Mouse (Mus musculus): ENCODE results near the gene Cbx4.

The Cbx4 gene

DNA sequence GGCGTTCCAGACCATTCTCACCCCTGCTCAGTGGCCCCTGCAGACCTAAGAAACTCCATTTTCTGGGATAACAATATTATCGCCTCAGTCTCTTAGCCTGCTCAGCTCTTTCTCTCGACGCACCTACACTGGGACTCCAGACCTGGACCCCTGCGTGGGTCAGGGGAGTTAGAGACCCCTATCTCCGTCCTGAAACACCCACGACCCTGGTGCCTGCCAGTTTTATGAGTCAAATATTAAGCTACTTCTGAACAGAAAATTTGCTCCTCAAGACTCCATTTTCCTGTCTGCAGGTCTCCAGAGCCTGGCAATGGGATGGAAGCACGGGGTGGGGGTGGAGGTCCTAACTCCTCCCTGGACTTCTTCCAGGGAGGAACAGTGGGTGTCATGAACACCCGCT, 28.7 kb downstream of the Cbx4 start:
- DNase-seq (ENCODE audit: low spot score in 2 of 2) = peak in 1 of 2 experiments; percentile 26

DNA sequence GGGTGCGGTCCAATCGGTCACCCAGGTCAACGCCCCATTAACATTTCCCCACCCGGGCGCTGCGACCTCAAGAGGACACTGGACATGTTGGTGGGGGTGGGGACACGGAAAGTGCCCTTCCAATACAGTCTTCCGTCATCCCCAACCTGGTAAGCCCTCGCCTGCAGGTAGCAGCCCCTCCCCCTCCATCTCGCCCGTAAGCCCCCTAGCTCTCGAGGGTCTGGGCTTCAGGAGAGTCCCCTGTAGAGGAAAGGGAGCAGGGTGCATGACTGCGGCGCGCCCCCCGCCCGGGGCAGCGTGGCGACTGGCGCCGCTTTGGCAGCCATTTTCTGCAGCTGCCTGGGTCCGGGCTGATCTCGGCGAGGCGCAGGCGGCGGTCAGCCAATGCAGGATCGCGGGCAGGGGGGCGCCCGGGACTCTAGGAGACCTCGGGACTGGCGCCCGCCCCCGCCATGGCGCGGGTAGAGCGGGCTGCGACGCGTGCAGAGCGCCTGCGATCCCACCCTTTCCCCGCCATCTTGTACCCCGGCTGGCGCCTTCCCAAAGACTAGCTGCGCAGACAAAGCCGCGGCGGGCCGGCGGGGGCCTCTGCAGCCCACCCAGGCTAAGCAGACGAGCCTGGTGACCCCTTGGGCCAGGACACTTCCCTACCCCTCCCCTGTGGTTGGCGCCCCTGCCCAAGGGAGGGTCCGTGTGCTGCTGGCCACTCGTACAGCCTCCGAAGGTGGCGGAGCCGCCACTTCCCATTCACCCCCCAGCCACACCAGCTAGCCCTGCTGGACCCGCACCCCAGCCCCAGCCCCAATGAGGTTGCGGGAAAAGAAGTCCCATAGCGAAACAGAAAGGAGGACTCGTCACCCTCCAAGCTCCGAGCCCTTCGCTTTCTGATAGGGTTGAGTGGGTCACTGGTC, 29.5 kb downstream of the Cbx4 start:
- peak in 1 of 2 experiments; percentile 82 for DNase-seq (ENCODE audit: low spot score in 2 of 2)

DNA sequence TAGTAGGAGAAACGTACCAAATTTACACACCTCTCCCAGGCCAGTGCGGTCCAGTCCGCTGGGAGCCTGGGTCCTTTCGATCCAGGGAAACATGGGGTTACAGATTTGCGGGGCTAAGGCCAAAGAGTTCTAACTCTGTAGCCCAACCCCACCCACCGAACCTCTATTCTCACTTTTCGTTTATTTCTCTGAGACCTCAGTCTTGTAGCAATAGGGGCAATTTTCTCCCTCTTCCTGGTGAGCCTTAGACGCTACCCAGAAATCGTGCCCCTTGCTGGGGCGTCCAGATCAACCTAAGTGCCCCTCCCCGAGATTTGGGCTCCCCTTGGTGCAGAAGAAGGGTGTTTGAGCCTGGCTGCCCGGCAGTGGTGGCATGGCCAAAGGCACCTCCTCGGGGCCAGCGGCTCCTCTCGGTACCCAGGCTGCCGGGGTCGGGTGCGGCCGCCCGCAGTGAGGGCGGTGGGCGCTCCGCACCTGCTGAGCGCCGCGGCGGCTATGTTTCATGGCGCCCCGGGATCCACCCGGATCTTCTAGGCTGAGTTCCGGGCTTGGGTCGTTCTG, 30.4 kb downstream of the Cbx4 start:
- peak in 1 of 2 experiments; percentile 45 for DNase-seq (ENCODE audit: low spot score in 2 of 2)

DNA sequence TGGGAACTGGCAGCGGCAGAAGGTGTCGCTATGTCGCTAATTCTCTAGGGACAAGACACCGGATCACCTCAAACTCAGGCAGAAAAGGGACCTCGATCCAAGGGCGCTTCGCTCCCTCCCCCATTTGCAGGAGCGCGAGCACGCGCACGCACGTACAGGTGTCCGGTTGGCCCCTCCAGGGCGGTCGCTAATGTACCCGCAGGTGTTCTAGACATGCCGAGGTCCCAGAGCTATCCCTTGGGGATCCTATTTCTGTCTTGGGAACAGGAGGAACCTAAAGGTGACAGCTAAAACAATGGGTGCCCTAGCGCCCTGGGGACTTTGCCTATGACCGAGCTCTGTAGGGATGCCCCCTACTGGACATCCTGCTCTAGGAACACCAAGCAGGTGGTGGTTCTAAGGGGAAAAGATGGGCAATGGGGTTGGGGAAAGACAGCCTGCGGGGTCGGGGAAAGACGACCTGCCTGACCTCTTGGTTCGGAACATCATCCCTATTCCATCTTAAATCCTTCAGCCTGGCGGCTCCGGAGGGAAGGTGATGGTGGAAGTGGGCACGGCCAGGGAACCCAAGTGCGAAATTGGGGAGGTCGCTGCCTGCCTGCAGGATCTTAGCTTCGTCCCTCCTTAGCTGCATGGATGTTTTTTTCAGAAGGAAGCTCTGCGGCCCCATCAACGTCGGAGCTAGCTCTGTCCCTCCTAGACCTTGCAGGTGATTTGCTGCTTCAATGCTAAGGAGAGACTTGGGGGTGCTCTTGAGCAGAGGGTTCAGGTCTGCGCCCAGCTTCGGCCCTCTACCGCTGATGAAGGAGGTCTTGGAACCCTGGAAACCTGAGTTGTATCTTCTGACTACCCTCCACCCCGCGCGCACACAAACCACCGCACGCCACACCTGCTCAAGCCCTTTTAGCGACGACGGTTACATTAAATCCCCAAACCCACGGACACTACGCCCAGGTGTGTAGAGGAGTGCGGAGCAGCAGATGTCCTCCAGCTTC, 31.4 kb downstream of the Cbx4 start:
- peak in 1 of 2 experiments; percentile 53 for DNase-seq (ENCODE audit: low spot score in 2 of 2)

DNA sequence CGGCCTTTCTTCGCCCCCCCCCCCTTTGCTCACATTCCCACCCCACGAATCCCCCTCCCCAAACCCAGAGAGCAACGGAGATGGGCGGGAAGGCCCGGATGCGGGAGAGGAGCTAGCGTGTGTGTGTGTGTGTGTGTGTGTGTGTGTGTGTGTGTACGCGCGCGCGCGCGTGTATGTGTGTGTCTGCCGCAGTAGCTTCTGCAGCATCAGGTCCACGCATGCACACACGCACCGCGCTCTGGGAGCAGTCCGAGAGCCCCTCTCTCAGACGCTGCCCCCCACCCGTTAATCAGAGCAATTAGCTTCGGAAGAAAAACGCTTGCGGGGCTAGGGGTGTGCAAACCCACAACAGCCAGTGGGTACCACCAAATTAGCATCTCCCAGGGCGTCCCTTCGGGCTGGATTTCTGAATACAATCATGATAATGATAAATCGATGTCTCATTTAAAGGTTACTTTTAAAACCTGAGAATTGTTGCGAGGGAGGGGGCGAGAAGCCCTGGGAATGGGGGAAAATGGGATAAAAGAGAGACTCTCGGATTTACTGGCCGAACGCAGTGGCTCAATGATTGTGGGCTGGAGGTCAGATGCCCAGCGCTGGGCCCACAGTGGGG, 32.2 kb downstream of the Cbx4 start:
- DNase-seq (ENCODE audit: low spot score in 2 of 2) = no peak

DNA sequence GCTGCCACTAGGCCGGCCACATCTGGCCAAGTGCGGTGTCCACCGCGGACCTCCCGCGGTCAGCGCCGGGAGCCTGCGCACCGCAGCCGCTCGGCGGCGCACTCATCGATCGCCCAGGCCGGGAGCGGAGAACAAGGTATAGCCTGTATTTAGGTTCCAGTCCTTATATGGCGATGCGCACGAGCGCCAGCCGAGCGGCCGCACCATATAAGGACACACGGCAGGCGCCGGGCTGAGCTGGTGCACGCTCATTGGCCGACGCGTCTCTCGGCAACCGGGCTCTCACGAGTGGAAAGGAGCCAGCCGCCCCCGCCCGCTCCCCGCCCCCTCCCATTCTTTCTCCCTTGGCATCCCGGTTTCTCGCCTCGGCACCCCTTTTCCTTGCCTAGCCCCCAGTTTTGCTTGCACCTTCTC, 32.8 kb downstream of the Cbx4 start:
- peak in 1 of 2 experiments; percentile 64 for DNase-seq (ENCODE audit: low spot score in 2 of 2)

DNA sequence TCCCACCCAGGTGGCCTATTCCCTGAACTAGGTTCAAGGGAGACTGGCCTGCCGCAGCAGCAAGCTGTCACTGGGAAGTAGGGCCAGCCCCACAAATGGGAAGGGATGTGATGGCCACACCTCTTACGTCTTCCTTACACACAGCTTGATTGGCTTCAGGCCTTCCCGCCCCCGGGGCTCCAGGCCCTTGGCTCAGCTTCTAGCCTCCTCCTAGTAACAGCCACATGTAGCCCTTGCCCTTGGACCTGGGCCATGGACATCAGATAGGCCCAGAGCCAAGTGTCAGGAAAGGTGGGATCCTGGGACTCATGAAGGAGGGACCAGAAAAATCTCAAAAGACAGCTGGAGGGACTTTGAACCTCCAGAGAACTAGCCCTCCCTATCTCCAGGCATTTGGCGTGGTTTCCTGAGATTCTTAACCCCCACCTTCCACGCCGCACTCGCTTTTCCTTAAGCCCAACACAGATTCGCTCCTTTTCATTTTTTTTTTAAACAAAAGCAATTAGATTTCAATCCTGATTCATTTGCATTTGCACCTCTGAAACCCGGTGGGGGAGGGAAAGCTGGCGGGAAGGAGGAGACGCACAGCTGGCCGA, 33.3 kb downstream of the Cbx4 start:
- peak in 1 of 2 experiments; percentile 23 for DNase-seq (ENCODE audit: low spot score in 2 of 2)

DNA sequence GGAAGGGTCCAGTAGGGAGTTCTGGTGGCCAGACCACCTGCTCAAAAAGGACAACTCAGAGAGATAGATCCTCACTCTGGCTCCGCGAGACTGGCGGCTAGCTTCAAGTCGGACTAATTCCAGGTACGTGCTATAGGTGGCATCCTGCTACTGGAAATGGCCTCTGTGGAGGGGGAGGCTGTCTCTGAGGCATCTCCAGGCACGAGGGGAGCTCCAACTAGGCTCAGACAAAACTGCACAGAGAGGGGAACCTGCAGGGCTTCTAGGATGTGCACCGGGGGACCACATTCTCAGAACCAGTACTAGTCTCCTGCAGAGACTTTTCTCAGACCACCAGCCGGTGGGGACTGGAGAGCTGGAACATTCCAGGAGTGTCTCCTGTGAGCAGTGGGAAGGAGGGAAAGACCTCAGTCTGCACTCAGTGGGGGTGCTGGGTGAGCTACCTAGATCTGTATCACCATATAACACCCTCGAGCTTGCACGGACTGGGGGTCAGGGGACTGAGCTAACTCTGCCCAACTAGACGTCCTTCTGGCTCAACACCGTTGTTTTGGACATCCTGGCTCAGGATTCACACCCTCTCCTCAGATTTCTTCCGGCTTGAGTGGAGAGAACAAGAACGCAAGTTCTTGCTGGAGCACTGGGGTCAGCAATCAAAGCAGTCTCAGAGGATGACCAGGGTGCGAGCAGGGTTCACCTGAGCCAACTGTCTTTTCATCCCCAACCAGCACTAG, 33.9 kb downstream of the Cbx4 start:
- DNase-seq (ENCODE audit: low spot score in 2 of 2) = peak in 1 of 2 experiments; percentile 22

DNA sequence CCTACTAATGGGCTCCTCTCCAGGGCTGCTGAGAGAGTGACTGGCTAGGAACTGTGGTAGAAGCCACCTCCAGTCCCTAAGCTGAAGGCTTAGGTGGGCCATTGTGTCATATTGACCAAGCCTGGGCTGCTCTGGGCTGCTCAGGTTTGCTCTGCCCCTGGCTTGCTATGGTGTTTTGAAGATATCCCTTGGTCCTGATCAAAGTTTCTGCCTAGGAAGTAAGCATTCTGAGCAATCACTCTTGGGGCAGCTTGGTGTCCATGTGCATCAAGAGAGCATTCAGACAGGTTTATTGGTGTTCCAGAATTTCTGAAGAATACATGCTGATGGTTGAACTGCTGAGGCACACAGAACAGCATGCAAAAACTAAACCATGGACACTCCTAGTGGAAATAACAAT, 34.6 kb downstream of the Cbx4 start:
- DNase-seq (ENCODE audit: low spot score in 2 of 2) = no peak

DNA sequence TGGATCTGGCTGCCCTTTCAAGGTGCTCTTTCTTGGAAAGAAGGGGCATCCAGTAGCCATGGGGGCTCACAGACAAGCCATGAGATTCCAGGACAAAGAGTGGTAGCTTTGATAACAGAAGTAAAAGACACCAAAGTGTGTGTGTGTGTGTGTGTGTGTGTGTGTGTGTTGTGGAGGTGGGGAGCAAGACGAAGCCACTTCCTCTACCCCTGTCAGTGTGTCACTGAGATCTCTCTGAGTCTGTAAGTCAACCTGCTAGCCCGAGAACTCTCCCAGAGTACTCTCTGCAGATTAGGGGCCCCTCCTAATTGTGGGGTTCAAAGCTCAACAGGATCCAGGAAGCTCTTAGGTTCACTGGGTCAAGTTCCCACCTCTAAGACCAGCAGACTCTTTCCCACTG, 35.7 kb downstream of the Cbx4 start:
- DNase-seq (ENCODE audit: low spot score in 2 of 2) = no peak

DNA sequence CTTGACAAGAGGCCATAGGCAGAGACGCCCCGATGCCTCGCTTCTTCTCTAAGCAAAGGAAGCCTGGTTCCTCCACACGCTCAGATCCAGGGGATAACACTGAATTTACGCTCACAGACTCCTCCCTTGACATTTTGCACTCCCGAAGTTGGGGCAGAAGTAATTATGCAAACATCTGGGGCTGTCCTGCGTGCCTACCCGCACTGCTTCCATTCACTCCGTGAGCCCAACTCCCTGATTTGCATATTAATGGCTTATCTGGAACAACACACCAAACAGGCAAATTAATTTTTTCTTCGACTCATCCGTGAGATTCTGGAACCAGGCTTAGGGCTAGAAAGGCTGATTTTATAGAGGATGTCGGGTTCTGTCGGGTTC, 37.9 kb downstream of the Cbx4 start:
- no peak for DNase-seq (ENCODE audit: low spot score in 2 of 2)

DNA sequence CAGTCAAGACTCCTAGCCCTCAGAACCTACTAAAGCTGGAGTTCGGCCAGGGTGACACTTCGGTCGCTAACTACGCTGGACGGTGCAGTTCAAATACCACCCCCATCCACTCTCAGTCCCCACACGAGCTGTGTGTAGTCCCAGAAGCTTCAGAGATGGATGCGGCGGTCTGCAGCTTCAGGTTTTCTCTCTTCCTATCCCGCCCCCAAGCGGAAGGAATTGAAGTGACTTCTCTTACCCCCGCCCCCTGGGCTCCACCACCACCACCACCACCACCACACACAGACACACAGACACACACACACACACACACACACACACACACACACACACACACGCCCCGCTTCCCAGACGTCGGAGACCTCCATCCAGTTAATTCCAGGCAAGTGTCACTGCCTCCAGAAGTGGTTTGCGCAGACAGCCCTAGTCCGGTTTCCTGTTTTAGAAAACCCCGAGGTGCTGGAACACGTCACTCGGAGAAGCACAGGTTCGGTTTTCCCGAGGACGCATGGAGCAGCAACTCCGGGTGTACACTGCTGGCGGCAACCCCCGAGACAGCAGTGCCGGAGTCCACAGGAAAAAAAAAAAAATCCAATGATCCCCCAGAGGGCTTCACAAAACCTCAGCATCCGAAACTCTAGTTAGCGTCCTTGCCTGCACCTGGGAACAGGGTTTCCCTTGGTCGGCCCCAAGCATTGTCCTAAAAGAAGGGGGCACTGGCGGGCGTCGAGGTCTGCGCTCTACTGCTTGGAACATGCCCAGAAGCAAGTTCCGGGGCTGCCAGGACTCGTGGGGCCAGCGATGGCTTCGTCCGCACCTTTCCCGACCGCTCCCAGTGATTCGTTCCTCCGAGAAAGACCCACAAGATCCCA, 38.5 kb downstream of the Cbx4 start:
- no peak for DNase-seq (ENCODE audit: low spot score in 2 of 2)

DNA sequence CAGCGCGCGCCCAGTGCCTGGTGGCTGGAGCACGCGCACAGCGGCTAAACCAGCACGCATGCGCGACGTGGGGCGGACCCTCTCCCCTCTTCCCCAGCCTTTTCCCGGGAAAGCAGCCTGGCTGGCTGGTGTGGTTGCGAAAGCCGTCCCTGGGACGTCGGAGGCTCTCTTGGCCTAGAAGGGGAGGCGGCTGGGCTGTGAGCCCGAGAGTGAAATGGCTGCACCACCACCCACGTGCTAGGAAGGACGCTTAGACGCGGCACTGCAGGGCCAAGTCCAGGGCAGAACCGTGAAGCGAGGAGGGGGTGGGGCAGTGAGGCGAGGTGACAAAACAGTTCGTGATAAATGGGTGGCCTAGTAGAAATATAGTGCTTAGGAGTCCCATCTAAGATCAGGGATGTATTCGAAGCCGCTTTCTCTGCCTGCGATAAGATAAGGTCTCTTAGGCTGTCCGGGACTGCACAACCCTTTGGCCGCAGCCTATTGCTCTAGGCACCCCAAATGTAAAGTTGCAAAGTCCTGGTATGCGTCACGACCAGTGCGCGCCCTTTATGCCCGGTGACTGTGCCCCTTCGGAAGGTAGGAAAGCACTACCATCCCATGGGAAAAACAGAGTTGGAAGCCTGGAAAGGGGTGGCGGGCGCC, 39.3 kb downstream of the Cbx4 start:
- peak in 1 of 2 experiments; percentile 64 for DNase-seq (ENCODE audit: low spot score in 2 of 2)

DNA sequence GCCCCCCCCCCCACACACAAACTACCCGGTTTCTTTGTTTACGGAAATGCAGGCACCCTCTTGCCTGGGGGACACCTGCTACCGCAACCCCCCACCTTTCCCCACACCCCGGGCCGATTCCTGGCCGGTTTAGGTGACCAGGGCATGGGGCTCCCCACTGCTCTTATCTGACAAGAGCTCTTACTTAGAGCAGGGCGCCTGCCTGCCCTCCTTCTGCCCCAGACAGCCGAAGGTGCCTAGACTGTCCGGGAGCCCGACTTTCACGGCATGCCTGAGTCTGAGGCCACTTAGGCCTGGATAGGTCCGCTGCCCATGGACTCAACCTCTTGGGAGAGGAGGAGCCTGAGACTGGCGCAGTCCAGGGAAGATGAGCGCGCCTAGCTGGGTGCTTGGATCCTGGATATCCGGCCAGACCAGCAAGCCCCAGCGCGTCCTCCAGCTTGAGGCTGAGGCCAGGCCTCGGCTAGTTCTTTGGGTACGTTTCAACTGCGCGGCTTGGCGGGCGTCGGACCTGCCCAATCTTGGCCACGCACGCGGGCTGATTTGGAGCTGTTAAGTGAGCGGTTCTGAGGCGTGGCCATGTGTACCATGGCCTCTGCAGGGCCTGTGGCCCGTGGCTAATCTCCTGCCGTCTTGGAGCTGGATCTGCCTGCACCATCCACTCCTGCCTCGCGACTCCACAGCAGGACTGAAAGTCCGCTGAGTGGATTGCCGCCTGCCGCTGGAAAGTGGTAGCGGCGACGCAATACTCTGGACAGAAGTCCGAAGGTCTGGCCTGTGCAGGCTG, 41.3 kb downstream of the Cbx4 start:
- no peak for DNase-seq (ENCODE audit: low spot score in 2 of 2)

DNA sequence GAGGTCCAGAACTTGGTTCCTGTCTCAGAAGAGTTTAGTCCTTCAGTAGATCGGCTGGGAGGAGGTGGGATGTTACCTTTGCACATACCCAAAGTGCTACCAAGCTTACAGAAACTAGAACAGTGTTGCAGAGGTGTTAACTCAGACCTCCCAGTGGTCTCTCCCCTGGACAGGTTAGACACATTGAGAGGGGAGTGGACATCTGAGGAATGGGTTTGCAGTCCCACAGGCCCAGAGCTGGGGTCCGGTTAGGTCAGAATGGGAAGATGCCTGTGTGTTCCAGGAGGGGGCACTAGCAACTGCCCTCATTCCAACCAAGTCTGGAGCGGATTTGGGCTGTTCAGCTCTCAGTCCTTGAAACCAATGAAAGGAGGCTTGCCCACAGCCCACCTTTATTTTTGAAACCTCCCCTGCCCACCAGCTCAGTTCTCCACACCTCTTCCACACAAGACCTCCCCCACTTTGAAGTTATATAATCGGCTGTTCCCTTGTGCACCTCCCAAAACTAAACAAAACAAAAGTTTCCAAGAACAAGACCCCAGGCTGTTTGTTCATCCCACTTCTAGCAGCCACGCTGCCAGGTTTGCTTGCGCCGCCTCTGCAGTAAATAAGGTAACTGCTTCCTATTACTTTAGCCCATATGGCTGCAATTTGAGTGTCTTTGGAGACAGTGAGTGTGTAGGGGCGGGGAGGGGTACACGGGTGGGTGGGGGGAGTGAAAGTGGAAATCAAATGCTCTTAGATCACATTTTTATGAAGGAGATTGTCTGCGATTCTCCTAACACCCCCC, 42.1 kb downstream of the Cbx4 start:
- DNase-seq (ENCODE audit: low spot score in 2 of 2) = no peak

DNA sequence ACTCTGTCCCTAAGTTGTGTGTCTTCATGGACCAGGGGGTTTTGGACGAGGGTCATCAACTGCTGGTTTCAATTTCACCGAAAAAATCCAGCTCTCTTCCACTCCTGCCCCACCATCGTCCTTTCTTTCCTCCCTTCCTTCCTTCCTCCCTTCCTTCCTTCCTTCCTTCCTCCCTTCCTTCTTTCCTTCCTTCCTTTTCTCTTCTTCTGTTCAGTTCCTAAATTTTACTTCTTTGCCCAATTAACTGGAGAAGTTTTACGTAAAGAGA, 42.8 kb downstream of the Cbx4 start:
- no peak for DNase-seq (ENCODE audit: low spot score in 2 of 2)

DNA sequence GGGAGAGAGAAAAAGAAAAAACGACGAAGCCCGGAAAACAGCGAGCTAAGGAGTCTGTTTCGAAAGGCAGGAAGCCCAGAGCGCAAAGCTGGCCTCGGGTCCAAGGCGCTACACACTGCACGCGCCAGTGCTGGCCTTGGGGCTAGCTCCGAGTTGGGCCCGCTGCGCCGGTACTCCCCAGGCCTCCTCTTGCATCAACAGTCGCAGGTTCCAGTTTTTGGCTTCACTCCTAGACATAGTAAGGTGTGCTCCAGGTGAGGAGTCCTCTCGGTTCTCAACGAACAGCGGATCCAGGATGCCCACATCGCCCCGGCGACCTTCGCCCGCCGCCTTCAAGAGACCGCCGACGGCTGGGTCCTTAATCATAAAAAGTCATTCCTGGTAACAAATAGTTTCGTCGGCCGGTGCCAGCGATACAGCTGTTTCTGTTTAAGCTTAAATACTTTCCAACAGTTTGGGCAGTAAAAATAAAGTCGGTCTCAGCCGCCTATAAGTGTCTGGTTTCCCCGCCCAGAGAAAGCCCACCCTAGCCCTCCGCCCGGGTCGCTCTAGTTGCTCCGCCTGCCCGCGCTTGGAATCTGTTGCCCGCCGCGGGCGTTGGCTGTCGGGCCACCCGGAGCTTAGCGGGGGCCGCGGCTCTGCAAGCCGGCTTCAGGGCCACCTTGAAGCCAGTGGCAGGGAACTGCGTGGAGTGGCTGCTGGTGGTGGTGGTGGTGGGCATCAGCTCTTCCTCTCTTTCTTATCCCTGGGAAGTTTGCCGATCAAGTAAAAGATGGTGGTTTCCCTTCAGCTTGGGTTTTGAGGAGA, 43.4 kb downstream of the Cbx4 start:
- no peak for DNase-seq (ENCODE audit: low spot score in 2 of 2)

Data from urinary bladder, adult 18-20 months (tissue).